Mouse (Mus musculus): ENCODE results near the gene Zdhhc19. TPM values are rescaled to one million over a fixed set of nuclear protein-coding genes. Genes with fewer than 3 reads are reported as not detected.
A peak's percentile ranks its signal among the peaks of the same experiment; 100 is the strongest.

The Zdhhc19 gene
- polyA plus RNA-seq, 1 experiment = 0.42 TPM

DNA sequence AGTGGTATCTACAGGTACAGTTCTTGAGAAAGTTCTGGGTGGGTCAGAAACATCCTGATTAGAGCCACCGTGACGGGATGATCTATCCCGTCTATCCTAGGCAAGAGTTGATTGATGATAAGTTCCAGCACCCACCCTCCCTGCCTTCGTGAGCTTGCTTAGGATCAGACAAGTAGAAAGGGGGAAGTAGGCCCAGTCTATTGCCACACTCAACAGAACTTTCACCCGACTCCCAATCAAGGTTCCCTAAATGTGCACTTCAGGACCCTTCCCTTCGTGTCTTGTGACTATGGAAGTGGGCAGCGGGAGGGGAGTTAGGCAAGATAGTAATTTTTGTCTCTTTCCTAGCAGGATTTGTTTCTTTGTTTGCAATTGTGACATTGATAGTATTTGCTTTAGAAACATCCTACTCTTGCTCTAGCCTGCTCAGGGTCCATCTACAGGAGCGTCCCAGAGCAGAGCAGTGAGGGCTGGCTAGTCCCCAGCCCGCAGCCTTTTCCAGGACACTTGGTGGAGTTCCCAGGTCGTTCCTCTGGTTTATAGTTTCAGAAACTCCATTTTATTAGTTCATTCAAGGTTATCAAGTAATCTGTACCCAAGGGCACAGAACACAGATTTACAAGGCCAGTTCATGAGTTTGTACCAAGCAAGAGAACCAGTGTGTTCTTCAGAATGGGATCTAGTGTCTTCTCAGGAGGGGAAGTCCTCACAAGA lies 99.2 kb downstream of the Zdhhc19 start:
- peaks cover 1% of the 10 kb centered on the region; the same call in 1 of the 2 replicates for H3K4me1 ChIP-seq (ENCODE audit: control insufficient read depth, insufficient read depth, insufficient read length, low read length)
- no peaks in the 10 kb centered on the region for H3K27me3 ChIP-seq (ENCODE audit: control insufficient read depth, insufficient read depth, low read length)
- TF ChIP-seq POLR2A (IDR thresholded peaks at IDR 0.05; ENCODE audit: low read depth, low read length) = no peak
- no peak for TF ChIP-seq CTCF (IDR thresholded peaks at IDR 0.05; ENCODE audit: extremely low read depth, insufficient read length, insufficient replicate concordance, low read depth, low read length)
- no peaks in the 10 kb centered on the region for H3K36me3 ChIP-seq (ENCODE audit: control insufficient read depth, insufficient read depth, low read length)
- H3K27ac ChIP-seq (ENCODE audit: insufficient read depth, low read depth, low read length) = no peak overlapping the region
- H3K4me3 ChIP-seq (ENCODE audit: low read depth, low read length) = no peak overlapping the region
- 77% methylated on average over 10 of the region's 10 CpGs for WGBS

- Histone ChIP-seq H3K4me3 (ENCODE audit: low read depth, low read length) (no peak overlapping the region), H3K36me3 (ENCODE audit: control insufficient read depth, insufficient read depth, low read length) (no peaks in the 10 kb centered on the region), H3K27me3 (ENCODE audit: control insufficient read depth, insufficient read depth, low read length) (no peaks in the 10 kb centered on the region), H3K4me1 (ENCODE audit: control insufficient read depth, insufficient read depth, insufficient read length, low read length) (peaks cover 1% of the 10 kb centered on the region; the same call in 1 of the 2 replicates), H3K27ac (ENCODE audit: insufficient read depth, low read depth, low read length) (no peak overlapping the region)
- WGBS = 65% methylated on average over 4 of the region's 4 CpGs
- no peak for TF ChIP-seq POLR2A (IDR thresholded peaks at IDR 0.05; ENCODE audit: low read depth, low read length)
- no peak for TF ChIP-seq CTCF (IDR thresholded peaks at IDR 0.05; ENCODE audit: extremely low read depth, insufficient read length, insufficient replicate concordance, low read depth, low read length)
These were observed 101.9 kb downstream of the Zdhhc19 start for GRCm38 (mm10) chr16:32597909-32598381.

DNA sequence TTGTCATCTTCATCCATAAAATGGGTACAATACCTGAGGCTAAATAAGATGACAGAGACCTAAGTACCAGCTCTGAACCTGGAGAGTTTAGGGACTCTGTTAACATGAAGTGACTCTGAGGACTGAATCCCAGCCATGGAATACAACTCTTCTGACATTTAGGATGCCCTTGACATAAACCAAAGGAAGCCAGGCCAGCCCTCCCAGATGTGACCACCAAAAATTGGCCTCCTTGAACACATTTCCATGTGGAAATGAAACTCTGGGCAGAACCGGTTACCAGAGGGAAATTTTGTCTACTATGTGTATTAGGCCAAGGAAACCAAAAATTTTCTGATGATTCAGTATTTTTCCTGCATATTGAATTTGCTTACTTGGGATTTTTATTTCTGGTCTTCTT lies 103.1 kb downstream of the Zdhhc19 start:
- 0 out of 2 replicates have a peak, but pooled peaks cover 1% of the 10 kb centered on the region for H3K4me1 ChIP-seq (ENCODE audit: control insufficient read depth, insufficient read depth, insufficient read length, low read length)
- no peaks in the 10 kb centered on the region for H3K36me3 ChIP-seq (ENCODE audit: control insufficient read depth, insufficient read depth, low read length)
- no peaks in the 10 kb centered on the region for H3K27me3 ChIP-seq (ENCODE audit: control insufficient read depth, insufficient read depth, low read length)
- no peak overlapping the region for H3K27ac ChIP-seq (ENCODE audit: insufficient read depth, low read depth, low read length)
- no peak overlapping the region for H3K4me3 ChIP-seq (ENCODE audit: low read depth, low read length)
- WGBS = 88% methylated on average over 1 of the region's 1 CpGs
- TF ChIP-seq CTCF (IDR thresholded peaks at IDR 0.05; ENCODE audit: extremely low read depth, insufficient read length, insufficient replicate concordance, low read depth, low read length) (no peak), POLR2A (IDR thresholded peaks at IDR 0.05; ENCODE audit: low read depth, low read length) (no peak)

- TF ChIP-seq POLR2A (IDR thresholded peaks at IDR 0.05; ENCODE audit: low read depth, low read length) = no peak
- no peak for TF ChIP-seq CTCF (IDR thresholded peaks at IDR 0.05; ENCODE audit: extremely low read depth, insufficient read length, insufficient replicate concordance, low read depth, low read length)
- WGBS = 57% methylated on average over 3 of the region's 3 CpGs
These were observed 106.2 kb downstream of the Zdhhc19 start for GRCm38 (mm10) chr16:32602193-32602685.

GRCm38 (mm10) chr16:32607562-32608343 lies 111.7 kb downstream of the Zdhhc19 start:
- Histone ChIP-seq H3K36me3 (ENCODE audit: control insufficient read depth, insufficient read depth, low read length) (no peaks in the 10 kb centered on the region), H3K27ac (ENCODE audit: insufficient read depth, low read depth, low read length) (peak overlapping the region; percentile 61), H3K4me3 (ENCODE audit: low read depth, low read length) (no peak overlapping the region), H3K27me3 (ENCODE audit: control insufficient read depth, insufficient read depth, low read length) (no peaks in the 10 kb centered on the region), H3K4me1 (ENCODE audit: control insufficient read depth, insufficient read depth, insufficient read length, low read length) (no peaks in the 10 kb centered on the region)
- TF ChIP-seq POLR2A (IDR thresholded peaks at IDR 0.05; ENCODE audit: low read depth, low read length) (no peak), CTCF (IDR thresholded peaks at IDR 0.05; ENCODE audit: extremely low read depth, insufficient read length, insufficient replicate concordance, low read depth, low read length) (no peak)
- WGBS = 21% methylated on average over 7 of the region's 7 CpGs

More at GRCm38 (mm10) chr16:32602193-32602685, 106.2 kb downstream of the Zdhhc19 start:
- no peaks in the 10 kb centered on the region for H3K4me1 ChIP-seq (ENCODE audit: control insufficient read depth, insufficient read depth, insufficient read length, low read length)
- no peaks in the 10 kb centered on the region for H3K27me3 ChIP-seq (ENCODE audit: control insufficient read depth, insufficient read depth, low read length)
- no peak overlapping the region for H3K4me3 ChIP-seq (ENCODE audit: low read depth, low read length)
- H3K27ac ChIP-seq (ENCODE audit: insufficient read depth, low read depth, low read length) = no peak overlapping the region
- H3K36me3 ChIP-seq (ENCODE audit: control insufficient read depth, insufficient read depth, low read length) = no peaks in the 10 kb centered on the region

DNA sequence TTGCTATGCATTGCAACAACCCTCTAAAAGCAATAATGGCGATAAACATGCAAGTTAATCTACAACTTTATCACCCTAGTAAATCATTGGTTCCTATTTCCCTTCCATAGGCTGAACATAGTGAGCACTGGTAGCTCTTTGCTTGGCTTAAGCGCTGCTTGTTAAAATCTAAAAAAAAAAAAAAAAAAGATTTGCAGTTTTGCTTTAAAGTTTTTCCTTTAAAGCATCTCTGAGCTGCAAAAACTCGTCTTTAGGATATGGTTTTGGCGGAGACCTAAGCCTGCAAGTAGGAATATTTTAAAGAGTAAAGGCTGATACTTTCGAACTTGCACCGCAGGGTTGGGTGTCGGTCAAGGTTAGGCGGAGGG lies 112.3 kb downstream of the Zdhhc19 start:
- peak overlapping the region; percentile 84 for H3K27ac ChIP-seq (ENCODE audit: insufficient read depth, low read depth, low read length)
- no peaks in the 10 kb centered on the region for H3K4me1 ChIP-seq (ENCODE audit: control insufficient read depth, insufficient read depth, insufficient read length, low read length)
- WGBS = 3% methylated on average over 8 of the region's 8 CpGs
- H3K27me3 ChIP-seq (ENCODE audit: control insufficient read depth, insufficient read depth, low read length) = no peaks in the 10 kb centered on the region
- H3K36me3 ChIP-seq (ENCODE audit: control insufficient read depth, insufficient read depth, low read length) = no peaks in the 10 kb centered on the region
- TF ChIP-seq POLR2A (IDR thresholded peaks at IDR 0.05; ENCODE audit: low read depth, low read length) = no peak
- TF ChIP-seq CTCF (IDR thresholded peaks at IDR 0.05; ENCODE audit: extremely low read depth, insufficient read length, insufficient replicate concordance, low read depth, low read length) = no peak
- H3K4me3 ChIP-seq (ENCODE audit: low read depth, low read length) = peak overlapping the region; percentile 93

Data from small intestine, adult 2 months (tissue).